Mouse (Mus musculus) hindbrain, embryonic 16.5 days (tissue): ENCODE measurements around the gene Nhs. TPM values are rescaled to one million over a fixed set of nuclear protein-coding genes. Genes with fewer than 3 reads are reported as not detected.

ENCODE experiments used
- ATAC-seq: fragments of 200-750 bp; cut with Nextera tagmentation; 2 replicates; pipeline ENCODE4 v1.8.0; 2017; ENCODE audit warnings: moderate TSS enrichment, moderate library complexity
- H3K27ac ChIP-seq: fragments of 300-500 bp; sonication (generic); 2 replicates; pipeline ENCODE4 v1.5.1; 2014; ENCODE audit warnings: low read depth, mild to moderate bottlenecking, control low read depth, low read length, moderate library complexity
- H3K27me3 ChIP-seq: fragments of 300-500 bp; sonication (generic); replicated peaks from 2 replicates; pipeline ENCODE4 v1.6.1; 2014; ENCODE audit warnings: low read length; ENCODE audit not compliant: control insufficient read depth, insufficient read depth
- H3K36me3 ChIP-seq: fragments of 300-500 bp; sonication (generic); 2 replicates; pipeline ENCODE4 v1.6.1; 2014; ENCODE audit warnings: mild to moderate bottlenecking, low read length, moderate library complexity, mixed read lengths; ENCODE audit not compliant: control insufficient read depth, insufficient read depth
- H3K4me1 ChIP-seq: fragments of 300-500 bp; sonication (generic); 2 replicates; pipeline ENCODE4 v1.6.1; 2014; ENCODE audit warnings: low read depth, low read length; ENCODE audit not compliant: control insufficient read depth, insufficient read depth
- H3K4me2 ChIP-seq: fragments of 300-500 bp; sonication (generic); 2 replicates; pipeline ENCODE4 v1.6.1; 2014; ENCODE audit warnings: mild to moderate bottlenecking, low read length, control low read depth, moderate library complexity
- H3K4me3 ChIP-seq: fragments of 300-500 bp; sonication (generic); 2 replicates; pipeline ENCODE4 v1.5.1; 2014; ENCODE audit warnings: mild to moderate bottlenecking, low read length, control low read depth, moderate library complexity
- H3K9ac ChIP-seq: fragments of 300-500 bp; sonication (generic); 2 replicates; pipeline ENCODE4 v1.6.1; 2014; ENCODE audit warnings: low read depth, mild to moderate bottlenecking, control low read depth, low read length, moderate library complexity
- H3K9me3 ChIP-seq: fragments of 300-500 bp; sonication (generic); 2 replicates; pipeline ENCODE4 v1.6.1; 2014; ENCODE audit warnings: mild to moderate bottlenecking, low read length, moderate library complexity; ENCODE audit not compliant: control insufficient read depth
- WGBS: fragments of 180-500 bp; shearing (Covaris S2); extraction: QIAGEN DNeasy Blood & Tissue Kit; methylation state at CpG from one replicate; pipeline ENCODE4 v1.1.7; 2014; 5-methylcytosine and 5-hydroxymethylcytosine counted together
- polyA plus RNA-seq: library from polyadenylated mRNA; unstranded; fragments of >200 nt; fragmentation: Nextera tagmentation; extraction: Ambion mirVana; gene quantifications from 2 replicates; pipeline ENCODE4 v1.2.1, GENCODE M21; 2015

Nhs gene
- polyA plus RNA-seq, 1 experiment from 2014 or later = 4.7 TPM

DNA sequence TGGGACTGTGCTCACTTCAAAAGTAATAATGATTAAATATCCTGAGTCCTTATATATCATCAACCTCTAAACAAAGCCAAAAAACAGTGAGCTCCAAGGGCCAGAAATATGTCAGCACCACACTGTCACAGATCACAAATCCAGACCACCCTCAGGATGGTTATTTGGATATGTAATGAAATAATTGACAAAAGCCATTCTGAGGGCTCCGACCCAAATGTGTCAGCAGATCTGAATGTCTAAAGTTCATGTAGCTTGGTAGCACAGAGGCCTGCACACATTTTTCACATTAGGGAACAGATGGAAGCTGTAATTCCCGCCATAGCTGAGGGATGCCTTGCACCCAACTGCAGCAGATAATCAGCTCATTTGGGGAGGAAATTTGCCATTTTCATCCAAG is 218.8 kb downstream of the Nhs start:
- WGBS = 58% methylated on average over 2 of the region's 2 CpGs
- Histone ChIP-seq H3K4me2 (no peak overlapping the region), H3K27ac (no peak overlapping the region), H3K9me3 (no peaks in the 10 kb centered on the region), H3K9ac (no peak overlapping the region), H3K4me3 (no peak overlapping the region), H3K36me3 (no peaks in the 10 kb centered on the region), H3K4me1 (no peaks in the 10 kb centered on the region), H3K27me3 (peaks cover 2% of the 10 kb centered on the region; the same call in 1 of the 2 replicates)
- peak; percentile 70; the same call in 1 of the 2 replicates for ATAC-seq

DNA sequence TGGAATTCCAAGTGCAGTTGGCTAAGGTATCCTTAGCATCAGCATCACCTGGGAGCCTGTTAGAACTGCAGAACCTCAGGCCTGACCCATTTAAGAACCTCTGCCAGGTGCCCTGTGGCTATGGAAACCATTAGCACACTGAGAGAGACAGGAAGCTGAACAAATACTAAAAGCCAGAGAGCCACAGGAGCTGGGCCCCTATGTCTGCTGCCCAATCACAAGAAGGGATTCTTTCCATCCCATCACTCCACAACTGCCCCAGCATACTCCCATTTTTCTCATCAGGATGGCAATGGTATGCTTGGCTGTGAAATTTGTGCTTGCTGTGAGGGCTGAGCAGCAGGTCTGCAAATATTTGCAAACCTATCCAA is 232.9 kb downstream of the Nhs start:
- ATAC-seq = peak; percentile 30; the same call in 1 of the 2 replicates
- Histone ChIP-seq H3K4me1 (no peaks in the 10 kb centered on the region), H3K9me3 (no peaks in the 10 kb centered on the region), H3K4me3 (no peak overlapping the region), H3K27ac (no peak overlapping the region), H3K27me3 (no peaks in the 10 kb centered on the region; the same call in 1 of the 2 replicates), H3K36me3 (no peaks in the 10 kb centered on the region), H3K4me2 (no peak overlapping the region), H3K9ac (no peak overlapping the region)

DNA sequence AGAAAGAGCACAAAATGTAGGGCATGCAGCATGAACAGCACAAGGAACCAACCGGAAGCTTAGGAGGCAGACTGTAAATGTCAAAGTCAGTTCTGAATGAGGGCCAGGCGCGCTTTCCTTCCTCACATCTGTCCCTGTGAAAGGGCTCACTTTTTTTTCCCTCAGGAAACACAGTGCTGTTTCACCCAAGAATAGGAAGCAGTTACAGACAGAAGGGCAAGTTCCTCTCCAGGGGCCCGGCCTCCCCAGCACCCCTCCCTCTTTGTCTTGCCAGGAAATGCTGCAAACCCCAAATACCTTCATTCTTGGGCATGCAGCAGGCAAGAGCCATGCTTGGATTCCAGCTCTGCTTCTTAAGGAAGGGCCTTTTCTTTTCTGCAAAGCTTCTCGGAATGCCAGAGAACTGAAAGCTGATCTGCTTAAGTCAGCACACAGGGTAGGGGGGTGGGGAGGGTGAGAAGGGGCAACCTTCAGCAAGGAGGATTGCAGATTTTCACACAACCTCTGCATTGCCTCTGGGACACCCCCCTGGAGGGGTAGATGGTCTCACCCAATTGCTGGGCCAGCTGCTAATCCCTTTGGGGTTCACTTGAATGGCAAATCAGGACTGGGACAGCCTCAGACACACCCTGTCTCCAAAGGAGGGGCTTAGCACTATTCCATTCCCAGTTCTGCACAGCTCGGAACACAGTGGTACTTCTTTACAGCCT is 233.4 kb downstream of the Nhs start:
- Histone ChIP-seq H3K27me3 (no peaks in the 10 kb centered on the region; the same call in 1 of the 2 replicates), H3K9me3 (no peaks in the 10 kb centered on the region), H3K36me3 (no peaks in the 10 kb centered on the region), H3K9ac (no peak overlapping the region), H3K4me1 (no peaks in the 10 kb centered on the region), H3K27ac (no peak overlapping the region), H3K4me2 (no peak overlapping the region), H3K4me3 (no peak overlapping the region)
- 25% methylated on average over 6 of the region's 6 CpGs for WGBS
- peak; percentile 54; the same call in 1 of the 2 replicates for ATAC-seq

DNA sequence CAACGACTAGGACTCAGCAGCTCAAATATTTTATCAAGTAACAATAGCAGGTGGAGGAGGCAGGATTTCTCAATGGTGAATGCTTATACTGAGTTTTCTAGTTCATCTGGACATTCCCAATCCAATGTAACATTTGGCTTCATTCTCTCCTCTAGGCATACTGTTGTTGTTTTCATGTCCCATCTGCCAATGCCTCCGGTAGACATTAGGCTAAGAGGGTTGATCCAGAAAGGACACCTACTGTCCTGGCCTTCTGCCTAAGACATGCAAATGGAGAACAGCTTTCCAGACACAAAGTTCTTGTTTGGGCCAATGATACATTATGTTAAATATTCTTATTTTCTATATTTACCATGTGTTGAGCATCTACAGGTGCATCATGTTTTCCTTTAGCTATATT is 236.9 kb downstream of the Nhs start:
- peaks cover 6% of the 10 kb centered on the region for H3K27me3 ChIP-seq
- WGBS = 84% methylated on average over 2 of the region's 2 CpGs
- H3K27ac ChIP-seq = no peak overlapping the region
- no peak overlapping the region for H3K4me3 ChIP-seq
- no peak overlapping the region for H3K4me2 ChIP-seq
- no peaks in the 10 kb centered on the region for H3K9me3 ChIP-seq
- H3K9ac ChIP-seq = no peak overlapping the region
- no peaks in the 10 kb centered on the region for H3K4me1 ChIP-seq
- H3K36me3 ChIP-seq = no peaks in the 10 kb centered on the region
- no peak for ATAC-seq

DNA sequence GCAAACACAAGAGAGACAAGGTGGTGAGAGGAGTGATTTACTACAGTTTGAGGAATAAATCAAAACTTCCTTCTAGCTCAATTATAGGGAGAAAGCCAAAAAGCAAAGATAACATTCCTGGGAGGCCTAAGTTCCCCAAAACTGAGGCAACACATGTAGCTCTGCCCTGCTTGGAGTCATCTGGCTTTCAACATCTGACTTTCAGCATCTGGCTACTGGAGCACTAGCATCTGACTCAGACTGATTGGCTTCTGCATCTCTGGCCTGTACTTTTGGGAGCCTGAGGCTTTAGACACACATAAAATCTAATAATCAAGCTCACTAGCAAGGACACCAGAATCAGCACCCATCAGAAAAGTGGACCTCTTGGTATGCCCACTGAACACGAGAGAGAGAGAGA is 237.9 kb downstream of the Nhs start:
- ATAC-seq = no peak
- peaks cover 6% of the 10 kb centered on the region for H3K27me3 ChIP-seq
- H3K9me3 ChIP-seq = no peaks in the 10 kb centered on the region
- H3K27ac ChIP-seq = no peak overlapping the region
- 67% methylated on average over 1 of the region's 1 CpGs for WGBS
- no peak overlapping the region for H3K9ac ChIP-seq
- no peaks in the 10 kb centered on the region for H3K36me3 ChIP-seq
- no peaks in the 10 kb centered on the region for H3K4me1 ChIP-seq
- H3K4me3 ChIP-seq = no peak overlapping the region
- no peak overlapping the region for H3K4me2 ChIP-seq

DNA sequence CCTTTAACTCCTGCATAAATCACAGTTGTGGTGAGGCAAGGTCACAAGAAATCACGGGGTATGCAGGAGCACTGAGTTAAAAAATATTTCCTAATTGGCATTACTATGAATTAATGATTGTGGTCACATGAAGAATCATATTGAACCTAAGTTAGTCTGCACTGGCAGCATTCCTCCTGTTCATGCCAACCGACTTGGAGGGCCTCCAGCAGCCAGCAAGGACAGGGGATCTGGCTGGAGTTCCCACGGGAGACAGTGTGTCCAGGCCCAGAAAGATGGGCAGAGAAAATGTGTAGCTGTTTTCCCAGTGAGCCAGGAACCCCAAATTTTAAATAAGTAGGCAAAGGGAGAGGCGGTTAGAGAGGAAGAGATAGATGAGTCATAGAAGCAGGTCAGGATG is 249.6 kb downstream of the Nhs start:
- Histone ChIP-seq H3K27me3 (peaks cover 12% of the 10 kb centered on the region), H3K4me3 (no peak overlapping the region), H3K36me3 (no peaks in the 10 kb centered on the region), H3K9ac (no peak overlapping the region), H3K4me1 (no peaks in the 10 kb centered on the region), H3K9me3 (no peaks in the 10 kb centered on the region), H3K27ac (no peak overlapping the region), H3K4me2 (peak overlapping the region; percentile 70)
- ATAC-seq = no peak
- 60% methylated on average over 4 of the region's 4 CpGs for WGBS

DNA sequence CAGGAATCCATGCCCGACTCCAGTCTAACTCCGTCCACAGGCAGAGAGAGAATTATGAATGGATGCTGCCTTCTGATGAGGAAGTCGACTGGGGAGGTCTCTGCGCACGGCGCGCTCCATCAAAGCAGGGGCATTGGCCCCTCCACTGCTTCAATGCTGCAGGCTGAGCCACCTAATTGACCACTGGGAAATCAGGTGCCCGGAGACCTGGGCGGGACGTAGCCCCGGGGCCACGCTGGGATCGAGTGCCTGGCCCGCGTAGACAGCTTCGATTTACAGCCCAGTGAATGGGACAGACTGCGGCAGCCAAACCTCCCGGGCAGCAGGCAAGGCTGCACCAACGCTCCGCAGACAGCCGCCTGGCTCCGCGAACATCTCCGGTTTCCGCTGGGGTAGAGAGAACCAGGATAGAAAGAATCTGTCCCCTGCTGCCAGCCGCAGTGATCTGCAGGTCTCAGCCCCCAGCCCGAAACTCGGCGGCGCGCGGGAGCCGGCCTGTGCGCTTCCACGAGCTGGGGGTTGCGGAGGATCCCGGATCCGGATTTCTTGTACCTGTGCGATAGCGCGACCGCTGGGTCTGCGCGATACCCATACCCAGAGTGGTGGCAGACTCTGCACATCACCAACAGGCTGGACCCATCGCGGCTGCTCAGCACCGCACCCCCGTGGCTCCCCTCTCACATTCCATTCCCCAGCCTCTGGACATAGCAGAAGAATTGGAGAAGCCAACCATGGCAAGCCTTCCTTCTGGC is 250.7 kb downstream of the Nhs start:
- Histone ChIP-seq H3K4me3 (peak overlapping the region; percentile 53), H3K27ac (peak overlapping the region; percentile 82), H3K4me1 (no peaks in the 10 kb centered on the region), H3K9me3 (no peaks in the 10 kb centered on the region), H3K27me3 (peaks cover 12% of the 10 kb centered on the region), H3K9ac (peak overlapping the region; percentile 68), H3K4me2 (peak overlapping the region; percentile 70), H3K36me3 (no peaks in the 10 kb centered on the region)
- ATAC-seq = peak; percentile 87
- WGBS = 25% methylated on average over 41 of the region's 48 CpGs

DNA sequence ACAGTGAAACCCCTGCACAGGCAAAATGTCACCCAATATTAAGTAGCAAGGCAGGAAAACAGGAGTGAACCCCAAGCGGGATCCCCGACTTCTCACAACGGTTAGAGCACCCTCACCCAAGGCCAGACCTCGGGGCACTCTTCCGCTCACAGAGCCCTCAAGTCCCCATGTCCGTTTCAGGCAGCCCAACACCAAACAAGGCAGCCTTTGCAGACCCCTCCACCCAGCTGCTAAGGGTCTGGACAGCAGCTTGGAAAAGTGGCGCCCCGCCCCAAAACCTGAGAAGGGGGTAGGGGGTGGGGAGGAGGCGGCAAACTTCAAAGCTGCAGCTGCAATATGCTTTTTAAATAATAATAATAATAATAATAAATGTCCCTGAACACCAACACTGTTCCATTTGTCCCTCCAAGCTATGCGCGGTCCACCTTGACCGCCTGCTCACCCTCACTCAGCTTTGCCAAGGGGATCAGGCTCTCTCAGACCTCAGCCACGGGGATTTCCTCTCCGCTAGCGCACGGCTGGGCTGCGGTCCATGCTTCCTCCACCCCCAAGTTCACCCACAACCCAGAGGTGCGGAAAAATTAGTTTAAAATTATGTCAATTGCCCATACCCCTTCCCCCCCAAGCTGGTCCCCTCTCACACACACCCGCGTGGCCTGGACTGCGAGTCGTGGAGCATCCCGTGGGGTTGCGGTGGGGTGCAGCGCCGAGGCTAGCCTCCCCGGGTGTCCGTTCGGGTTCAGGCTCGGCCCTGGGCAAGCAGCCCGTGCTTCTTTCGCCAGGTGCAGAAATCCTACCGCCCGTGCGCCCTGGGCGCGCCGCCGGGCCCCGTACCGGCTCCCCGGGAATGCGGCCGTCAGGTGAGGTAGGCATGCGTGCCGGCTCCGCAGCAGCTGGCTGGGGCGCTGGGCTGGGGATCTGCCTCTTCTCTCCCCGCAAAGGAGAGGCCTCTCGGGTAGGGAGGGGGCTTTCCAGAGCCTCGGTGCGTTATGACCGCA is 251.6 kb downstream of the Nhs start:
- WGBS = 14% methylated on average over 50 of the region's 53 CpGs
- Histone ChIP-seq H3K27ac (peak overlapping the region; percentile 82), H3K9ac (peak overlapping the region; percentile 68), H3K9me3 (no peaks in the 10 kb centered on the region), H3K4me3 (peak overlapping the region; percentile 53), H3K36me3 (no peaks in the 10 kb centered on the region), H3K4me1 (no peaks in the 10 kb centered on the region), H3K4me2 (peak overlapping the region; percentile 70), H3K27me3 (peaks cover 12% of the 10 kb centered on the region)
- peak; percentile 66 for ATAC-seq
